Mouse (Mus musculus) left cerebral cortex, postnatal 36 days (tissue): ENCODE results near the gene Trp53bp2. TPM values are rescaled to one million over a fixed set of nuclear protein-coding genes. Genes with fewer than 3 reads are reported as not detected.

Source experiments
- DNase-seq, 2 experiments: peaks; one replicate each; pipeline ENCODE4 v3.0.0; 2021 to 2022; ENCODE audit warnings: low spot score in 2 of 2, mixed read lengths in 1 of 2
- intact Hi-C: fragments of 180-260 bp; cut with DNase I; formaldehyde crosslinking; loops from one replicate; pipeline ENCODE4 v1.15.1; 2025
- total RNA-seq, 2 experiments: library from RNA; stranded (reverse); gene quantifications; 2 replicates each; pipeline ENCODE4 v1.2.3; 2021

Gene Trp53bp2
- 10 to 100 TPM; 21.9 to 23.4 TPM for total RNA-seq

GRCm38 (mm10) chr1:182408684-182409327, at the start of gene Trp53bp2:
Trp53bp2 (plus strand) TSS chr1:182409172.
- intact Hi-C loops, result loop anchor here (2.0 to 5.0 kb wide), 2 partner anchors 53 to 68 kb away; partner anchors contain the start of gene Fbxo28
- peak; percentile 98 to 99 for DNase-seq

- intact Hi-C loops, result no loop called here
- no peak for DNase-seq
Observed at GRCm38 (mm10) chr1:182362703-182363102, 46.3 kb upstream of the Trp53bp2 start.

- intact Hi-C loops, result no loop called here
- no peak for DNase-seq
Observed at GRCm38 (mm10) chr1:182363683-182364404, 45.1 kb upstream of the Trp53bp2 start.

- intact Hi-C loops, result no loop called here
- no peak for DNase-seq
Observed at GRCm38 (mm10) chr1:182368309-182368708, 40.7 kb upstream of the Trp53bp2 start.

- DNase-seq, result no peak
- intact Hi-C loops, result no loop called here
Observed at GRCm38 (mm10) chr1:182368782-182369181, 40.2 kb upstream of the Trp53bp2 start.

- no peak for DNase-seq
- intact Hi-C loops, result no loop called here
Observed at GRCm38 (mm10) chr1:182369435-182369834, 39.5 kb upstream of the Trp53bp2 start.

GRCm38 (mm10) chr1:182371891-182372290, 37.1 kb upstream of the Trp53bp2 start:
- intact Hi-C loops, result no loop called here
- no peak for DNase-seq

- intact Hi-C loops, result loop anchor here (1.0 kb wide), 1 partner anchor 163 kb away; no protein-coding TSS in a partner anchor
- no peak for DNase-seq
Observed at GRCm38 (mm10) chr1:182376221-182376620, 32.8 kb upstream of the Trp53bp2 start.

GRCm38 (mm10) chr1:182376826-182377225, 32.1 kb upstream of the Trp53bp2 start:
- intact Hi-C loops, result loop anchor here (1.0 kb wide), 1 partner anchor 162 kb away; no protein-coding TSS in a partner anchor
- DNase-seq, result no peak

- intact Hi-C loops, result no loop called here
- DNase-seq, result no peak
Observed at GRCm38 (mm10) chr1:182377519-182377918, 31.5 kb upstream of the Trp53bp2 start.

- no peak for DNase-seq
- intact Hi-C loops, result no loop called here
Observed at GRCm38 (mm10) chr1:182378205-182378835, 30.7 kb upstream of the Trp53bp2 start.

GRCm38 (mm10) chr1:182378876-182379275, 30.1 kb upstream of the Trp53bp2 start:
- DNase-seq, result no peak
- intact Hi-C loops, result no loop called here

GRCm38 (mm10) chr1:182380683-182381082, 28.3 kb upstream of the Trp53bp2 start:
- intact Hi-C loops, result no loop called here
- DNase-seq, result no peak

GRCm38 (mm10) chr1:182381327-182381726, 27.6 kb upstream of the Trp53bp2 start:
- intact Hi-C loops, result no loop called here
- no peak for DNase-seq

- intact Hi-C loops, result no loop called here
- DNase-seq, result no peak
Observed at GRCm38 (mm10) chr1:182383096-182383495, 25.9 kb upstream of the Trp53bp2 start.

- DNase-seq, result no peak
- intact Hi-C loops, result no loop called here
Observed at GRCm38 (mm10) chr1:182386449-182386848, 22.5 kb upstream of the Trp53bp2 start.

GRCm38 (mm10) chr1:182388729-182389128, 20.2 kb upstream of the Trp53bp2 start:
- DNase-seq, result no peak
- intact Hi-C loops, result no loop called here

GRCm38 (mm10) chr1:182398171-182398570, 10.8 kb upstream of the Trp53bp2 start:
- DNase-seq, result no peak
- intact Hi-C loops, result no loop called here

- DNase-seq, result no peak
- intact Hi-C loops, result no loop called here
Observed at GRCm38 (mm10) chr1:182398780-182399179, 10.2 kb upstream of the Trp53bp2 start.

- intact Hi-C loops, result no loop called here
- DNase-seq, result no peak
Observed at GRCm38 (mm10) chr1:182399205-182399604, 9.8 kb upstream of the Trp53bp2 start.

- no peak for DNase-seq
- intact Hi-C loops, result no loop called here
Observed at GRCm38 (mm10) chr1:182399908-182400307, 9.1 kb upstream of the Trp53bp2 start.
